Mouse (Mus musculus): ENCODE results near the gene Wdr11. TPM values are rescaled to one million over a fixed set of nuclear protein-coding genes. Genes with fewer than 3 reads are reported as not detected.
A peak's percentile ranks its signal among the peaks of the same experiment; 100 is the strongest.

Gene Wdr11
- polyA plus RNA-seq, 1 experiment from 2014 or later = 44.7 TPM

- no peak for DNase-seq (ENCODE audit: low spot score)
- no peaks in the 10 kb centered on the region for H3K9me3 ChIP-seq (ENCODE audit: control insufficient read depth, low read length)
- H3K9ac ChIP-seq (ENCODE audit: low read length) = no peak overlapping the region
- peaks cover 13% of the 10 kb centered on the region for H3K4me1 ChIP-seq (ENCODE audit: control insufficient read depth, insufficient read depth, low read length)
- H3K27ac ChIP-seq (replicated peaks; ENCODE audit: low read depth, low read length) = no peak overlapping the region
- H3K36me3 ChIP-seq (ENCODE audit: control insufficient read depth, insufficient read depth, low read length) = no peaks in the 10 kb centered on the region
- no peak overlapping the region for H3K4me3 ChIP-seq (ENCODE audit: low read depth, low read length)
- peaks cover 19% of the 10 kb centered on the region; the same call in 1 of the 2 replicates for H3K27me3 ChIP-seq (ENCODE audit: control insufficient read depth, insufficient read depth, low read length)
- H3K4me2 ChIP-seq (ENCODE audit: low read depth, severe bottlenecking) = no peak overlapping the region
- 76% methylated on average over 14 of the region's 14 CpGs for WGBS
- no peak for ATAC-seq (ENCODE audit: insufficient number of reproducible peaks, low FRiP score, low TSS enrichment, low read depth)
Observed at GRCm38 (mm10) chr7:129655604-129656226, 64.1 kb downstream of the Wdr11 start.

- Histone ChIP-seq H3K27ac (replicated peaks; ENCODE audit: low read depth, low read length) (no peak overlapping the region), H3K27me3 (ENCODE audit: control insufficient read depth, insufficient read depth, low read length) (peaks cover 8% of the 10 kb centered on the region; the same call in 1 of the 2 replicates), H3K9ac (ENCODE audit: low read length) (no peak overlapping the region), H3K4me2 (ENCODE audit: low read depth, severe bottlenecking) (no peak overlapping the region), H3K4me1 (ENCODE audit: control insufficient read depth, insufficient read depth, low read length) (peaks cover 13% of the 10 kb centered on the region), H3K4me3 (ENCODE audit: low read depth, low read length) (no peak overlapping the region), H3K36me3 (ENCODE audit: control insufficient read depth, insufficient read depth, low read length) (no peaks in the 10 kb centered on the region), H3K9me3 (ENCODE audit: control insufficient read depth, low read length) (no peaks in the 10 kb centered on the region)
- DNase-seq (ENCODE audit: low spot score) = no peak
- no peak for ATAC-seq (ENCODE audit: insufficient number of reproducible peaks, low FRiP score, low TSS enrichment, low read depth)
- 84% methylated on average over 8 of the region's 8 CpGs for WGBS
Observed at GRCm38 (mm10) chr7:129657867-129658266, 66.2 kb downstream of the Wdr11 start.

- H3K9ac ChIP-seq (ENCODE audit: low read length) = no peak overlapping the region
Observed at GRCm38 (mm10) chr7:129659755-129660154, 68.1 kb downstream of the Wdr11 start.

GRCm38 (mm10) chr7:129660546-129660945 lies 68.9 kb downstream of the Wdr11 start:
- no peaks in the 10 kb centered on the region for H3K36me3 ChIP-seq (ENCODE audit: control insufficient read depth, insufficient read depth, low read length)
- H3K27me3 ChIP-seq (ENCODE audit: control insufficient read depth, insufficient read depth, low read length) = peaks cover 8% of the 10 kb centered on the region; the same call in 1 of the 2 replicates
- 91% methylated on average over 9 of the region's 9 CpGs for WGBS
- no peak overlapping the region for H3K9ac ChIP-seq (ENCODE audit: low read length)
- H3K4me2 ChIP-seq (ENCODE audit: low read depth, severe bottlenecking) = no peak overlapping the region
- no peak overlapping the region for H3K4me3 ChIP-seq (ENCODE audit: low read depth, low read length)
- H3K9me3 ChIP-seq (ENCODE audit: control insufficient read depth, low read length) = no peaks in the 10 kb centered on the region
- peaks cover 14% of the 10 kb centered on the region for H3K4me1 ChIP-seq (ENCODE audit: control insufficient read depth, insufficient read depth, low read length)
- no peak for ATAC-seq (ENCODE audit: insufficient number of reproducible peaks, low FRiP score, low TSS enrichment, low read depth)
- no peak for DNase-seq (ENCODE audit: low spot score)
- no peak overlapping the region for H3K27ac ChIP-seq (replicated peaks; ENCODE audit: low read depth, low read length)

More at GRCm38 (mm10) chr7:129659755-129660154, 68.1 kb downstream of the Wdr11 start:
- DNase-seq (ENCODE audit: low spot score) (no peak), ATAC-seq (ENCODE audit: insufficient number of reproducible peaks, low FRiP score, low TSS enrichment, low read depth) (no peak)
- Histone ChIP-seq H3K4me1 (ENCODE audit: control insufficient read depth, insufficient read depth, low read length) (peaks cover 15% of the 10 kb centered on the region), H3K4me3 (ENCODE audit: low read depth, low read length) (no peak overlapping the region), H3K4me2 (ENCODE audit: low read depth, severe bottlenecking) (no peak overlapping the region), H3K9me3 (ENCODE audit: control insufficient read depth, low read length) (no peaks in the 10 kb centered on the region), H3K27me3 (ENCODE audit: control insufficient read depth, insufficient read depth, low read length) (peaks cover 8% of the 10 kb centered on the region; the same call in 1 of the 2 replicates), H3K27ac (replicated peaks; ENCODE audit: low read depth, low read length) (no peak overlapping the region), H3K36me3 (ENCODE audit: control insufficient read depth, insufficient read depth, low read length) (no peaks in the 10 kb centered on the region)
- whole genome bisulfite sequencing = 82% methylated on average over 8 of the region's 8 CpGs

GRCm38 (mm10) chr7:129662051-129662789 lies 70.6 kb downstream of the Wdr11 start:
- ATAC-seq (ENCODE audit: insufficient number of reproducible peaks, low FRiP score, low TSS enrichment, low read depth) = no peak
- Histone ChIP-seq H3K9me3 (ENCODE audit: control insufficient read depth, low read length) (no peaks in the 10 kb centered on the region), H3K4me3 (ENCODE audit: low read depth, low read length) (no peak overlapping the region), H3K9ac (ENCODE audit: low read length) (no peak overlapping the region), H3K4me2 (ENCODE audit: low read depth, severe bottlenecking) (no peak overlapping the region), H3K27ac (replicated peaks; ENCODE audit: low read depth, low read length) (no peak overlapping the region), H3K27me3 (ENCODE audit: control insufficient read depth, insufficient read depth, low read length) (0 out of 2 replicates have a peak, but pooled peaks cover 3% of the 10 kb centered on the region), H3K4me1 (ENCODE audit: control insufficient read depth, insufficient read depth, low read length) (peaks cover 14% of the 10 kb centered on the region), H3K36me3 (ENCODE audit: control insufficient read depth, insufficient read depth, low read length) (no peaks in the 10 kb centered on the region)
- WGBS = 74% methylated on average over 16 of the region's 16 CpGs
- DNase-seq (ENCODE audit: low spot score) = no peak

- no peaks in the 10 kb centered on the region for H3K27me3 ChIP-seq (ENCODE audit: control insufficient read depth, insufficient read depth, low read length)
- ATAC-seq (ENCODE audit: insufficient number of reproducible peaks, low FRiP score, low TSS enrichment, low read depth) (no peak), DNase-seq (ENCODE audit: low spot score) (no peak)
- H3K4me2 ChIP-seq (ENCODE audit: low read depth, severe bottlenecking) = no peak overlapping the region
- no peak overlapping the region for H3K9ac ChIP-seq (ENCODE audit: low read length)
- H3K4me1 ChIP-seq (ENCODE audit: control insufficient read depth, insufficient read depth, low read length) = peaks cover 14% of the 10 kb centered on the region
- H3K27ac ChIP-seq (replicated peaks; ENCODE audit: low read depth, low read length) = no peak overlapping the region; the same call in 1 of the 2 replicates
- H3K36me3 ChIP-seq (ENCODE audit: control insufficient read depth, insufficient read depth, low read length) = no peaks in the 10 kb centered on the region
- WGBS = 19% methylated on average over 12 of the region's 12 CpGs
- no peaks in the 10 kb centered on the region for H3K9me3 ChIP-seq (ENCODE audit: control insufficient read depth, low read length)
- H3K4me3 ChIP-seq (ENCODE audit: low read depth, low read length) = no peak overlapping the region
Observed at GRCm38 (mm10) chr7:129663781-129664505, 72.3 kb downstream of the Wdr11 start.

GRCm38 (mm10) chr7:129665411-129665810 lies 73.7 kb downstream of the Wdr11 start:
- H3K36me3 ChIP-seq (ENCODE audit: control insufficient read depth, insufficient read depth, low read length) = no peaks in the 10 kb centered on the region
- DNase-seq (ENCODE audit: low spot score) (no peak), ATAC-seq (ENCODE audit: insufficient number of reproducible peaks, low FRiP score, low TSS enrichment, low read depth) (no peak)
- H3K4me2 ChIP-seq (ENCODE audit: low read depth, severe bottlenecking) = no peak overlapping the region
- H3K9ac ChIP-seq (ENCODE audit: low read length) = no peak overlapping the region
- no peak overlapping the region for H3K4me3 ChIP-seq (ENCODE audit: low read depth, low read length)
- WGBS = 81% methylated on average over 3 of the region's 3 CpGs
- H3K27me3 ChIP-seq (ENCODE audit: control insufficient read depth, insufficient read depth, low read length) = no peaks in the 10 kb centered on the region
- no peak overlapping the region for H3K27ac ChIP-seq (replicated peaks; ENCODE audit: low read depth, low read length)
- H3K4me1 ChIP-seq (ENCODE audit: control insufficient read depth, insufficient read depth, low read length) = peaks cover 8% of the 10 kb centered on the region; the same call in 1 of the 2 replicates
- no peaks in the 10 kb centered on the region for H3K9me3 ChIP-seq (ENCODE audit: control insufficient read depth, low read length)

GRCm38 (mm10) chr7:129665921-129666320 lies 74.3 kb downstream of the Wdr11 start:
- no peak overlapping the region for H3K27ac ChIP-seq (replicated peaks; ENCODE audit: low read depth, low read length)
- H3K36me3 ChIP-seq (ENCODE audit: control insufficient read depth, insufficient read depth, low read length) = no peaks in the 10 kb centered on the region
- DNase-seq (ENCODE audit: low spot score) = no peak
- no peaks in the 10 kb centered on the region for H3K9me3 ChIP-seq (ENCODE audit: control insufficient read depth, low read length)
- ATAC-seq (ENCODE audit: insufficient number of reproducible peaks, low FRiP score, low TSS enrichment, low read depth) = 0 out of 2 replicates have a peak, but pooled peaks have one; percentile 39
- H3K4me2 ChIP-seq (ENCODE audit: low read depth, severe bottlenecking) = no peak overlapping the region
- 82% methylated on average over 6 of the region's 6 CpGs for WGBS
- peaks cover 8% of the 10 kb centered on the region; the same call in 1 of the 2 replicates for H3K4me1 ChIP-seq (ENCODE audit: control insufficient read depth, insufficient read depth, low read length)
- H3K4me3 ChIP-seq (ENCODE audit: low read depth, low read length) = no peak overlapping the region
- no peak overlapping the region for H3K9ac ChIP-seq (ENCODE audit: low read length)
- H3K27me3 ChIP-seq (ENCODE audit: control insufficient read depth, insufficient read depth, low read length) = no peaks in the 10 kb centered on the region

All from limb, embryonic 11.5 days (tissue).